Mouse (Mus musculus): ENCODE measurements at regions not wholly inside any gene's neighbourhood (a gene's known extent, or its start where the extent isn't known, plus 50 kb on each side); places are given as distances from the start of the nearest gene placed in this dataset.

DNA sequence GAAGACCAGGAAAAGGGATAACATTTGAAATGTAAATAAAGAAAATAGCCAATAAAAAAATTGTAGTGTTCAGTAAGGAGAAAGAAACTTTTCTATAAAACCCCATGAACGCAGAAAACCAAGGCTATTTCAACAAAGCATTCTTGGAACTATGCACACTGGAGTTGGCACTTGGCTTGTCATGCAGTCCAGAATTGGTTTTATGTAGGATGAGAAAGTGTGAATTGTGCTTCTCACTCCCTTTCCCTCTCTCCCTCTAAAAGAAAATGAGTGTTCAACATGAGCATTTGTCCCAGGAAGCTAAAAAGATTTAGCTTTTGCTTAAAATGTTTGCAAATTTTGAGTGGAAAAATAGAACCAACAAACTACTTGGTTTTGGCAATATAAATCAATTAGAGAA lies 841.6 kb upstream of the Adam24 start:
- 72% methylated on average over 1 of the region's 1 CpGs for WGBS
- Histone ChIP-seq H3K9ac (replicated peaks; ENCODE audit: low read depth, low read length) (no peak overlapping the region), H3K4me2 (ENCODE audit: low read depth, low read length) (no peak overlapping the region), H3K4me3 (ENCODE audit: low read depth, low read length) (no peak overlapping the region), H3K27ac (ENCODE audit: low read depth) (no peak overlapping the region), H3K4me1 (ENCODE audit: control insufficient read depth, insufficient read depth) (no peaks in the 10 kb centered on the region), H3K27me3 (ENCODE audit: control insufficient read depth, insufficient read depth, low read length) (no peaks in the 10 kb centered on the region), H3K9me3 (replicated peaks; ENCODE audit: control insufficient read depth, low read length) (no peaks in the 10 kb centered on the region), H3K36me3 (replicated peaks; ENCODE audit: control insufficient read depth, insufficient read depth, low read length) (no peaks in the 10 kb centered on the region)
- no peak for ATAC-seq (ENCODE audit: insufficient read depth, low read depth)
- no peak for TF ChIP-seq CTCF (IDR thresholded peaks at IDR 0.05; ENCODE audit: low read depth)
- no peak for TF ChIP-seq EP300 (IDR thresholded peaks at IDR 0.05; ENCODE audit: low read depth)
- DNase-seq (ENCODE audit: low spot score), result no peak

DNA sequence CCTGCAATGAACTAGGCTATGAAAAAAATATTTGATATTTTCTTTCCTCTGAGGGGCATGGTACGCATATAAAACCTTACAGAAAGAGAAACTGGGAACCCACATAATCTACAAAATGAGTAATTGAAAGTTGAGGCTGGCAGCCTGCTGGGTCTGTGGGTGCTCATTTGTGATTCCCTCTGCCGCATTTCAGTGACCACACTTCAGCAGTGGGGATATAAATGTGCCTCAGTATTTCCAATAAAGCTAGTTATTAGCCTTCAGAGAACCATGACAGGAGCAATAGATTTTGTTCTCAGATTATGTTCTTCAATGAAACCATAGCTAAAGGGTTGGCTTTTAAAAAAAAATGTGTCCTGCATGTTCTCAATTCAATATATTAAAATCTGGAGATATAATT lies 828.0 kb upstream of the Adam24 start:
- no peaks in the 10 kb centered on the region for H3K4me1 ChIP-seq (ENCODE audit: control insufficient read depth, insufficient read depth)
- ATAC-seq (ENCODE audit: insufficient read depth, low read depth) (no peak), DNase-seq (ENCODE audit: low spot score) (no peak)
- H3K9me3 ChIP-seq (replicated peaks; ENCODE audit: control insufficient read depth, low read length), result no peaks in the 10 kb centered on the region
- TF ChIP-seq EP300 (IDR thresholded peaks at IDR 0.05; ENCODE audit: low read depth) (no peak), CTCF (IDR thresholded peaks at IDR 0.05; ENCODE audit: low read depth) (no peak)
- H3K36me3 ChIP-seq (replicated peaks; ENCODE audit: control insufficient read depth, insufficient read depth, low read length), result no peaks in the 10 kb centered on the region
- no peak overlapping the region for H3K4me2 ChIP-seq (ENCODE audit: low read depth, low read length)
- H3K27ac ChIP-seq (ENCODE audit: low read depth), result no peak overlapping the region
- no peak overlapping the region for H3K9ac ChIP-seq (replicated peaks; ENCODE audit: low read depth, low read length)
- H3K4me3 ChIP-seq (ENCODE audit: low read depth, low read length), result no peak overlapping the region
- WGBS, result 73% methylated on average over 2 of the region's 2 CpGs
- no peaks in the 10 kb centered on the region for H3K27me3 ChIP-seq (ENCODE audit: control insufficient read depth, insufficient read depth, low read length)

DNA sequence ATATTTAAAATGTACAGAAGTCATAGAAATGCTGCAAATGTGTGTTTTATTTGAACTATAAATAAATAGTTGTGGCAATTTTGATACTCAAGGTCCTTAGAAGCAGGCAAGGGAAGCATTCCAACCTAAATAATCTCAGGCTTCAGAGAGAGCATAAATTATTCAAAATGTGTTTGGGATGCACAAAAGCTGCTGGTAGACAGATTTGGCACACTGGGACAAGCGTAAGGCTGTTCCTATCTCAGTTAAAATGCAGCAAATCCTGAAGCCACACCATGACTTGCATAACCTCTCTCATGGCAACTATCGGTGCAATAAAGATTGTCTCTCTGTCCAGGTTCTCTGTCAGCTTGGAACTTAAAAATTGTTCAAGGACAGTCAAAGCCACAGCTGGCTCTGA lies 812.3 kb upstream of the Adam24 start:
- DNase-seq (ENCODE audit: low spot score) (no peak), ATAC-seq (ENCODE audit: insufficient read depth, low read depth) (no peak)
- Histone ChIP-seq H3K27me3 (ENCODE audit: control insufficient read depth, insufficient read depth, low read length) (no peaks in the 10 kb centered on the region), H3K4me1 (ENCODE audit: control insufficient read depth, insufficient read depth) (no peaks in the 10 kb centered on the region), H3K36me3 (replicated peaks; ENCODE audit: control insufficient read depth, insufficient read depth, low read length) (no peaks in the 10 kb centered on the region), H3K4me3 (ENCODE audit: low read depth, low read length) (no peak overlapping the region), H3K9me3 (replicated peaks; ENCODE audit: control insufficient read depth, low read length) (no peaks in the 10 kb centered on the region), H3K4me2 (ENCODE audit: low read depth, low read length) (no peak overlapping the region), H3K27ac (ENCODE audit: low read depth) (no peak overlapping the region), H3K9ac (replicated peaks; ENCODE audit: low read depth, low read length) (no peak overlapping the region)
- WGBS, result 81% methylated on average over 2 of the region's 2 CpGs
- TF ChIP-seq EP300 (IDR thresholded peaks at IDR 0.05; ENCODE audit: low read depth), result no peak
- TF ChIP-seq CTCF (IDR thresholded peaks at IDR 0.05; ENCODE audit: low read depth), result no peak

DNA sequence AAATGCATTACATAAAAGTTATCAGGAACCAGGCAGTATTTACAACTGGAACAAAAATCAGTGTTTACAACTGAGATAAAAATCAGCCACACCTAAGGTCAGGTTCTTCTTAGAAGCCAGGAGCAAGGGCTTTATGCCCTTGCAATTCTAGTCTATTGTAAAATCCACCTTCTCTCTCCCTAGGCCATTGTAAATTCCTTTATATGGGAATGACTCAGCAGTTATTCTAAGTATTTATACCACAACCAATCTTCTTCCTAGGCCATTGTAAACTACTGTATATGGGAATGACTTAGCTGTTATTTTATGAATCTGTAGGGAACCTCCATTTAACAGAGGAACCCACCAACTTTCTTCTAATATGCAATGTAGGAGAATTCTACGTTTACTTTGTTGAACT lies 772.6 kb upstream of the Adam24 start:
- Histone ChIP-seq H3K4me1 (ENCODE audit: control insufficient read depth, insufficient read depth) (no peaks in the 10 kb centered on the region), H3K9me3 (replicated peaks; ENCODE audit: control insufficient read depth, low read length) (no peaks in the 10 kb centered on the region; the same call in 1 of the 2 replicates), H3K4me3 (ENCODE audit: low read depth, low read length) (no peak overlapping the region), H3K27ac (ENCODE audit: low read depth) (no peak overlapping the region), H3K9ac (replicated peaks; ENCODE audit: low read depth, low read length) (no peak overlapping the region), H3K27me3 (ENCODE audit: control insufficient read depth, insufficient read depth, low read length) (no peaks in the 10 kb centered on the region), H3K4me2 (ENCODE audit: low read depth, low read length) (no peak overlapping the region), H3K36me3 (replicated peaks; ENCODE audit: control insufficient read depth, insufficient read depth, low read length) (no peaks in the 10 kb centered on the region)
- TF ChIP-seq EP300 (IDR thresholded peaks at IDR 0.05; ENCODE audit: low read depth) (no peak), CTCF (IDR thresholded peaks at IDR 0.05; ENCODE audit: low read depth) (no peak)
- ATAC-seq (ENCODE audit: insufficient read depth, low read depth) (no peak), DNase-seq (ENCODE audit: low spot score) (no peak)
- WGBS, result 49% methylated on average over 1 of the region's 1 CpGs

DNA sequence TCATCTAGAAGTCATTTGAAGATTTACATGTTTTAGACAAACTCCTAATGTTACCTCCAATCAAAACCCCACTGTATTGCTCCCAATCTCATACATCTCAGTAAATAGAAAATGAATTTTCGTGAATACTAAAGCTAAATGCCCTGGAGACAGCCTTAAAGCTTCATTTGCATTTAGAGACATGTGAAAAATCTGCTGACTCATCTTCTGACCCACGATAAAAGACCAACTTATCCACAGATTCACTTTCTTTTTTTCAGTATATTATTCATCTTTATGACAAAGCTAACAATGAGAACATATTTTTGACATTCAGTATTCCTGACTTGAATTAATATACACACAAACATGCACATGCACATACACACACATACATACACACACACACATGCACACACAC lies 762.0 kb upstream of the Adam24 start:
- no peaks in the 10 kb centered on the region for H3K27me3 ChIP-seq (ENCODE audit: control insufficient read depth, insufficient read depth, low read length)
- H3K9me3 ChIP-seq (replicated peaks; ENCODE audit: control insufficient read depth, low read length), result no peaks in the 10 kb centered on the region
- no peak for ATAC-seq (ENCODE audit: insufficient read depth, low read depth)
- no peak for TF ChIP-seq EP300 (IDR thresholded peaks at IDR 0.05; ENCODE audit: low read depth)
- no peak for TF ChIP-seq CTCF (IDR thresholded peaks at IDR 0.05; ENCODE audit: low read depth)
- H3K27ac ChIP-seq (ENCODE audit: low read depth), result no peak overlapping the region
- no peak overlapping the region for H3K9ac ChIP-seq (replicated peaks; ENCODE audit: low read depth, low read length)
- no peak overlapping the region for H3K4me3 ChIP-seq (ENCODE audit: low read depth, low read length)
- no peak for DNase-seq (ENCODE audit: low spot score)
- no peaks in the 10 kb centered on the region for H3K4me1 ChIP-seq (ENCODE audit: control insufficient read depth, insufficient read depth)
- no peak overlapping the region for H3K4me2 ChIP-seq (ENCODE audit: low read depth, low read length)
- no peaks in the 10 kb centered on the region for H3K36me3 ChIP-seq (replicated peaks; ENCODE audit: control insufficient read depth, insufficient read depth, low read length)
- WGBS, result 50% methylated on average over 2 of the region's 2 CpGs

DNA sequence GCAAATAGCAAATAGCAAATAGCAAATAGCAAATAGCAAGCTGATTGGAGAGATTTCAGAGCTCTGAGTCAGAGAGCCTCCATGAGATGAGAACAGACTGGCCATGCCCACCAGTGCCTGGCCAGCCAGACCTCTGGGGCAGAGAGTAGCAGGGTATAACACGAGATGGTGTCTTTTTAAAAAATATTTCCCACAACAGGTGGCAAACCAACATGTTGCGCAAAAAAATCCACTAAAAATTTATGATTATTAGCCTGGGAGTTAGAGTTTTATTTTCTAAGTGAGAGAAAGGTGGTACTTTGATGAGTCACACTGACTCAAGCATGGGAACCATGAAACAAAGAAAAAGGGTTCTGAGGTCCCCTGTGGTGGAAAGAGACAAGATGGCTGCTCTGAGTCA lies 753.5 kb upstream of the Adam24 start:
- DNase-seq (ENCODE audit: low spot score) (no peak), ATAC-seq (ENCODE audit: insufficient read depth, low read depth) (no peak)
- no peaks in the 10 kb centered on the region for H3K27me3 ChIP-seq (ENCODE audit: control insufficient read depth, insufficient read depth, low read length)
- no peak overlapping the region for H3K9ac ChIP-seq (replicated peaks; ENCODE audit: low read depth, low read length)
- TF ChIP-seq EP300 (IDR thresholded peaks at IDR 0.05; ENCODE audit: low read depth), result no peak
- TF ChIP-seq CTCF (IDR thresholded peaks at IDR 0.05; ENCODE audit: low read depth), result no peak
- no peak overlapping the region for H3K4me3 ChIP-seq (ENCODE audit: low read depth, low read length)
- H3K36me3 ChIP-seq (replicated peaks; ENCODE audit: control insufficient read depth, insufficient read depth, low read length), result no peaks in the 10 kb centered on the region
- no peak overlapping the region for H3K4me2 ChIP-seq (ENCODE audit: low read depth, low read length)
- no peak overlapping the region for H3K27ac ChIP-seq (ENCODE audit: low read depth)
- H3K9me3 ChIP-seq (replicated peaks; ENCODE audit: control insufficient read depth, low read length), result no peaks in the 10 kb centered on the region
- 73% methylated on average over 2 of the region's 2 CpGs for WGBS
- H3K4me1 ChIP-seq (ENCODE audit: control insufficient read depth, insufficient read depth), result no peaks in the 10 kb centered on the region
